Mouse (Mus musculus): ENCODE measurements at regions not wholly inside any gene's neighbourhood (a gene's known extent, or its start where the extent isn't known, plus 50 kb on each side); places are given as distances from the start of the nearest gene placed in this dataset.

- TF ChIP-seq CTCF (IDR thresholded peaks at IDR 0.05; ENCODE audit: borderline replicate concordance, insufficient read depth, low read depth, low read length) (no peak), POLR2A (IDR thresholded peaks at IDR 0.05; ENCODE audit: borderline replicate concordance, insufficient read depth, low read length) (no peak)
Observed at GRCm38 (mm10) chr10:96778220-96778619, 161.4 kb downstream of the Btg1 start.
